Mouse (Mus musculus) G1E (cell line): Measurements from ENCODE around the gene Smn1. TPM values are rescaled to one million over a fixed set of nuclear protein-coding genes. Genes with fewer than 3 reads are reported as not detected.
"Not testable (repeated sequence)": the region's sequence is repeated elsewhere in the genome, so short reads cannot be mapped to it uniquely, and the experiment has no call there.

Experiments used
- ATAC-seq: 2 replicates; pipeline ENCODE4 v1.8.0; 2016; ENCODE audit warnings: mild to moderate bottlenecking; ENCODE audit not compliant: insufficient number of reproducible peaks, poor library complexity, low FRiP score, severe bottlenecking; ENCODE audit errors: extremely low read depth
- DNase-seq: peaks from one replicate; pipeline ENCODE4 v3.0.0; 2012; ENCODE audit warnings: low spot score
- H3K27me3 ChIP-seq: 2 replicates; pipeline ENCODE4 v1.6.1; 2012; ENCODE audit warnings: mild to moderate bottlenecking, low read length, inconsistent platforms; ENCODE audit not compliant: insufficient read depth
- H3K36me3 ChIP-seq: replicated peaks from 2 replicates; pipeline ENCODE3; 2012; ENCODE audit warnings: mild to moderate bottlenecking, inconsistent platforms
- H3K4me1 ChIP-seq: 2 replicates; pipeline ENCODE4 v1.6.1; 2012; ENCODE audit warnings: low read depth, low read length, inconsistent platforms, mixed read lengths; ENCODE audit not compliant: insufficient read depth
- H3K4me3 ChIP-seq: 2 replicates; pipeline ENCODE4 v1.5.1; 2012; ENCODE audit warnings: low read depth, mild to moderate bottlenecking, inconsistent platforms, low read length, moderate library complexity, mixed read lengths
- H3K9me3 ChIP-seq: replicated peaks from 2 replicates; pipeline ENCODE4 v1.6.1; 2012; ENCODE audit warnings: inconsistent platforms
- CTCF ChIP-seq: IDR thresholded peaks from 2 replicates; pipeline ENCODE4 v1.5.1; 2012; ENCODE audit warnings: low read depth, low read length, inconsistent platforms, mixed read lengths
- GATA1 ChIP-seq: IDR thresholded peaks from 2 replicates; pipeline ENCODE4 v1.6.1; 2012; ENCODE audit warnings: borderline replicate concordance, low read length, inconsistent platforms, mixed read lengths
- GATA2 ChIP-seq: IDR thresholded peaks from 2 replicates; pipeline ENCODE4 v1.6.1; 2012; ENCODE audit warnings: low read depth, low read length, inconsistent platforms, borderline replicate concordance
- POLR2AphosphoS5 ChIP-seq: IDR thresholded peaks from 2 replicates; pipeline ENCODE4 v1.6.1; 2012; ENCODE audit warnings: low read depth, low read length, inconsistent platforms; ENCODE audit not compliant: insufficient replicate concordance
- TAL1 ChIP-seq: conservative IDR thresholded peaks from 2 replicates; pipeline ENCODE4 v1.6.1; 2012; ENCODE audit warnings: low read depth, low read length, inconsistent platforms, mixed read lengths
- polyA plus RNA-seq: library from polyadenylated mRNA; stranded (reverse); fragments of >175 nt; gene quantifications from 2 replicates; pipeline ENCODE4 v1.2.3, GENCODE M21; 2012
- total RNA-seq, 2 experiments: library from RNA; stranded (forward) in 1 of 2; stranded (reverse) in 1 of 2; fragments of 200-1000 nt in 1 of 2; fragments of >200 nt in 1 of 2; fragmentation: Nextera tagmentation in 1 of 2; gene quantifications; 2 replicates each; pipeline ENCODE4 v1.2.3; 2014 to 2017

The Smn1 gene
- total and polyA plus RNA-seq, 3 experiments: 46.6 to 75.2 (median 72.0) TPM

DNA sequence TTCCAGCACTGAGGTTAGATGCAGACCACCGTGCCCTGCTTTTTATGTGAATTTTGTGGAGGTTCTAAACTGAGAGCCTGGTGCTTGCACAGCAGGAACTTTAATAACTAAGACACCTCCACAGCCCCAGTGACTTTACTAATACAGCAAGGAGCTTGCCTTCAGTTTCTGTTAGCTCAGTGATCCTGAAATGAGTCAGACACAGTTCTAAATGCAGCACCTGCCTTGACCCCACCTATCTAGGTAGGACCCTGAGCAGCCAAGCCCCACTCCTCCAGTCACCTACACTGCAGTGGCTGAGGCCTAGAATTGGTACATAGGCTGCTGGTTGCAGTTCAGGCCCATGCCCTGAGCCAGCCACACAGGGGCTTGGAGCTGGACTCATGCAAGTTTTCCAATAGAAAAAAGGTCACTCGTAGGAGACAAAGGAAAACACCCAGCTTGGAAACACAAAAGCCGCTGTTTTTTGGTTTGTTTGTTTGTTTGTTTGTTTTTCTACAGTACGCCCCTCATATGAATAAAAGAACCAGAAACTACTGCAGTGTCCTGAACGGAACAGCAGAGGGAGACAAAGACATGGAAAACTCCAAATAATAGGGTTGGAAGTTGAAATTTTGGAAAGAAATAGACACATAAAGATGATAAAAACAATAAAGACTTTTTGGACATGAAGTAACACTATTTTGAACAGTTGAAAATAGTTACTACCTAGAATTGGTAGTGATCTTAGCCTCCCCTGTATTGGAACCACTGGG, 12.3 kb upstream of the Smn1 start:
- ATAC-seq: peak; percentile 34; the same call in 1 of the 2 replicates
- Histone ChIP-seq H3K4me1 (peaks cover 15% of the 10 kb centered on the region), H3K27me3 (peaks cover 5% of the 10 kb centered on the region), H3K4me3 (no peak overlapping the region), H3K9me3 (no peaks in the 10 kb centered on the region), H3K36me3 (peaks cover 2% of the 10 kb centered on the region)
- DNase-seq: no peak
- TF ChIP-seq GATA2 (no peak), CTCF (no peak), TAL1 (no peak), POLR2AphosphoS5 (no peak), GATA1 (no peak)

DNA sequence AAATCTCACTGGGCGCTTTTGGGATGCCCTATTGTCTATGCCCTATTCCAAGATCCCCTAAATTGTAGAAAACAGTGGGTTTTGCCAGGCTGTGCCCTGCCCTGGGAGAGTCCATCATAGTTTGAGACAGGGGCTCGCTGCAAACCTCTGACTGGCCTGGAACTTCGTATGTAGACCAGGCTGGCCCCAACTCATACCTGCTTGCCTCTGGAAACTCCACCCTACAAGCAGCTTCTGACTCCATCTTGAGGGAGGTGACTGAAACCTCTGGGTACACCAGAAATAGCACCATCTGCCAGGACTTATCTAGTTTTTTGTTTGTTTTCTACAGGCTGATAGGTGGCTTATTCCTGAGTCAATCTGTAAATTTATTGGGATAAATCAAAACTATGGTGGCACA, 682 bp upstream of the Smn1 start:
- no peaks in the 10 kb centered on the region for H3K27me3 ChIP-seq
- no peak for TF ChIP-seq GATA2
- no peak for TF ChIP-seq POLR2AphosphoS5
- no peak for TF ChIP-seq GATA1
- TF ChIP-seq CTCF: no peak
- TF ChIP-seq TAL1: no peak
- peaks cover 26% of the 10 kb centered on the region for H3K36me3 ChIP-seq
- peak overlapping the region; percentile 100 for H3K4me3 ChIP-seq
- DNase-seq (no peak), ATAC-seq (no peak)
- H3K9me3 ChIP-seq: no peaks in the 10 kb centered on the region
- peaks cover 20% of the 10 kb centered on the region for H3K4me1 ChIP-seq

DNA sequence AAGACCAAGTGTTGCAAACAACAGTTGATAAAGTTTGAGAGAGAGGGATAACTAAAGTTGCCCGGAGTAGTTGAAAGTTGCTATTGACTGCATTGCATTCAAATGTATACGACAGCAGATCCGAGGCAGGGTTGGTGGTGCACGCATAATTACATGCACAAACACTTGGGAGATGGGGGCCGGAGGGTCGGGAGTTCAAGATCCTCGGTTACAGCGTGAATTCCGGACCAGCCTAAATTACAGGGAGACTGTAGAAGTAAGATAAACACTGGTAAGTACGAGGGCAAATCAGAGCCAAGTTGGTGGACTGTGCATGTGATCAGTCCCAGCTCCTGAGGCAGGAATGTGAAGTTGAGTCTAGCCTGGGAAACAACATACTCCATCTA, 599 bp downstream of the Smn1 start:
- H3K27me3 ChIP-seq: no peaks in the 10 kb centered on the region
- ATAC-seq (no peak), DNase-seq (no peak)
- peaks cover 35% of the 10 kb centered on the region for H3K36me3 ChIP-seq
- no peaks in the 10 kb centered on the region for H3K9me3 ChIP-seq
- H3K4me1 ChIP-seq: peaks cover 20% of the 10 kb centered on the region
- peak overlapping the region; percentile 100 for H3K4me3 ChIP-seq
- TF ChIP-seq CTCF: no peak
- no peak for TF ChIP-seq TAL1

DNA sequence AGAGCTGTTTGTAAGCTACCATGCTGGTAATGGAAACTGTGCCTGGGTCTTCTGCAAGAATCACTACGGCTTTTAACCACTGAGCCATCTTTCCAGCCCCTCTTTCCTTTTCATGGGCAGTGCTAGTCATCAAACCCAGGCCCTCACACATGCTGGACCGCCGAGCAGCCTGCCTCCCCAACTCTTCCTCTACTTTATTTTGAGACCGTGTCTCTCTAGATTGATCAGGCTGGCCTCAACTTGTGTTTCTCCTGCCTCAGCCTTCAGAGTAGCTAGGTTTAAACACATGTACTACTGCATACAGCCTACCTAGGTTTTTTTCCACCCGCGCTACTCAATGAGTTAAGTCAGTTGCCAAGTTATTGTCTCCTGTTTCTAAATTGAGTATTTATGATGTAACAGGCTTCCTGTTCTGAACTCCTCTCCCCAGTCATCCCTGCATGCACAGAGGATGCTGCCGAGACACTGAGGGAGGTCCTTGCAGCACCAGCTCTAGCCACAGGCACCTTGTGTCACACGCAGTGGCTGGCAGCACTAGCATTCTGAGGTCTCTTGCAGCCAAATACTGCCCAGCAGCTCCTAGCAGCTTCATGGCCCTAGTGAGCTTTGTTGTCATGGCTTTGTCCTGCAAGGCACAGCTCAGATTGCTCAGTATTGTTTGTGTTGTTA, 17.1 kb downstream of the Smn1 start:
- Histone ChIP-seq H3K9me3 (no peaks in the 10 kb centered on the region), H3K4me1 (no peaks in the 10 kb centered on the region), H3K36me3 (peaks cover 27% of the 10 kb centered on the region), H3K4me3 (no peak overlapping the region), H3K27me3 (peaks cover 2% of the 10 kb centered on the region)
- ATAC-seq: no peak; the same call in 1 of the 2 replicates
- no peak for TF ChIP-seq GATA2
- no peak for TF ChIP-seq CTCF
- no peak for TF ChIP-seq TAL1
- TF ChIP-seq GATA1: no peak
- TF ChIP-seq POLR2AphosphoS5: no peak
- no peak for DNase-seq

DNA sequence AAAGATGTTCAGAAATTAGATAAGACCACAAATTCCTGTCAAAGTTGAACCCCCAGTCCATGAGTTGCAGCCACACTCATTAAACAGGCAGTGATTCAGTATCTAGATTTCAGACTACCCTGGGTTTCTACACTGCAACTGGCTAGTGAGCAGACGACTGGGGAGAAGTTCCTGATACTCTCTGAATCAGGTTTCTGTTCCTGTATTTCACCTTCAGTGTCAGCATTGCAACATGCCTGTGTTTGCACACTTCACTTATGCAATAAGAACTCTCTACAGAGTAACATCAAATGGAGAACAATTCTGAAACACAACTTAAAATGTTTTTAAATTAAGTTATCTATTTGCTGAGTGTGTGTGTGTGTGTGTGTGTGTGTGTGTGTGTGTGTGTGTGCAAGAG, 28.0 kb downstream of the Smn1 start:
- Histone ChIP-seq H3K4me3 (no peak overlapping the region), H3K27me3 (peaks cover 4% of the 10 kb centered on the region; the same call in 1 of the 2 replicates), H3K4me1 (no peaks in the 10 kb centered on the region), H3K36me3 (no peaks in the 10 kb centered on the region), H3K9me3 (no peaks in the 10 kb centered on the region)
- DNase-seq: no peak
- ATAC-seq: no peak
- no peak for TF ChIP-seq GATA1
- no peak for TF ChIP-seq GATA2
- TF ChIP-seq CTCF: no peak

DNA sequence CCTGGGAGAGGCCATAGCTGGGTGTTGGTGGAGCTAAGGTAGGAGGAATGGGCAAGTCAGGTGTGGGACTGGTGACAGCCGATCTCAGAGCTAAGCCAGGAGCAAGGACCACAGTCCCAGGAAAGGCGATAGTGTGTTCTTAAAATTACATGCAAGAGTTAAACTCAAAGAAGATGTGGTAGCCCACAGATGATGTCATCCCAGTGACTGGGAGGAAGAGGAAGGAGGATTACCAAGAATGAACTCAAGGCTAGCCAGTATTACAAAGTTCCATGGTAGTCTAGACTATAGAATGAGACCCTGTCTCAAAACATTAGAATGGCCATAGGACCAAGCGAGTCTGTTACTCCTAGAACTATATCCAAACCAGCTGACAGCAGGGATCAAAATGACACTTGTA, 32.0 kb downstream of the Smn1 start:
- no peaks in the 10 kb centered on the region for H3K4me1 ChIP-seq
- TF ChIP-seq CTCF (no peak), GATA2 (no peak), GATA1 (no peak), POLR2AphosphoS5 (no peak), TAL1 (no peak)
- no peaks in the 10 kb centered on the region for H3K9me3 ChIP-seq
- H3K4me3 ChIP-seq: no peak overlapping the region
- no peak for DNase-seq
- H3K27me3 ChIP-seq: no peaks in the 10 kb centered on the region
- no peaks in the 10 kb centered on the region for H3K36me3 ChIP-seq
- ATAC-seq: no peak

DNA sequence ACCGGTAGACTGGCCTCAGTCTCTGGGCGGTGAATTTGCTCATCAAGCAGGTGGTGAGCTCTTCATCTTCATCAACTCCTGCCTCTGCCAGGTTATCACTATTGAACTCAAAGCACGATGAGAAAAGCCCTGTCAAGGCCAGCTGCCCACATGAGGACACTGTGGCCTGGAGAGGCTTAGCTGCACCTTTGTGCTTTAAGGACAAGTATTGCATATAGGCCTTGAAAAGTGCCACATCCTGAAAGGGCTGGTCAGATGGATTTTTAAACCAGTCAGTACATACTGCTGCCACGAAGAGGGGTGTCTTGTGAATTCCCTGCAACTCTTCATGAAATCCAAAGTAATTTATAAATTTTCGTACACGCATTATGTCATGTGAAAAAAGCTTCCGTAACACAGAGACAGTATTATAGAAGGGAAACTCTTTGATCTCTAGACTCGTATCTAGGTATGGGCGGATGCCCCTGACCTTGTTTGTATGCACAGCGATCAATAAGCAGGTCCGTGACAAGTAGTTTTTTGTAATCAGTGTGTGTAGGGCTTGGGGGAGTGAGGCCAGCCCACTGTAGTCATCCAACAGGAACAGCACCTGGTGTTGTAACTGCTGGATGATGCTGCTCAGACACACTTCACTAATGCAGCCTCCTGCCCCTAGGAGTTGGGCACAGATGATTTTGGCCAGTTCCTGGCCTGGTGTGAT, 36.7 kb downstream of the Smn1 start:
- H3K9me3 ChIP-seq, H3K27me3 ChIP-seq, H3K4me1 ChIP-seq, DNase-seq, H3K4me3 ChIP-seq, ATAC-seq, H3K36me3 ChIP-seq: not testable (repeated sequence)

DNA sequence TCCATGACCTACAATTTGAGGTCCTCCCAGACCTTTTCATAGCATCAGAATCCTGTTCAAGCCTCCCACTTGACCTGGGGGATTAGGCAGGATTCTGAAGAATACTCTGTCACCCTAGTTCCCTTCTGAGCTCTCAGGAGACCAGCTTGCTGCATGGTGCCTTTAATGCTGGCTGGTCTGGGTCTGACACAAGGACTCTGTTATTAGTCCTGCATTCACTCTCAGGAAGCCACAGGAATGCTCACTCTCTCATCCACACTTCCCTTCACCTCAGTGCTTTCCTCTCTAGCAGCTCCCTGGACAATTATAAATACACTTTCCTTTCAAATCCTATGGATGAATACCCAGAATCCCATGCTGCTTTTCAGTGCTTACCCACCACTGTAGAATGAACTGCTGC, 37.8 kb downstream of the Smn1 start:
- DNase-seq, H3K9me3 ChIP-seq, H3K27me3 ChIP-seq, ATAC-seq, H3K36me3 ChIP-seq, H3K4me1 ChIP-seq, H3K4me3 ChIP-seq: not testable (repeated sequence)

DNA sequence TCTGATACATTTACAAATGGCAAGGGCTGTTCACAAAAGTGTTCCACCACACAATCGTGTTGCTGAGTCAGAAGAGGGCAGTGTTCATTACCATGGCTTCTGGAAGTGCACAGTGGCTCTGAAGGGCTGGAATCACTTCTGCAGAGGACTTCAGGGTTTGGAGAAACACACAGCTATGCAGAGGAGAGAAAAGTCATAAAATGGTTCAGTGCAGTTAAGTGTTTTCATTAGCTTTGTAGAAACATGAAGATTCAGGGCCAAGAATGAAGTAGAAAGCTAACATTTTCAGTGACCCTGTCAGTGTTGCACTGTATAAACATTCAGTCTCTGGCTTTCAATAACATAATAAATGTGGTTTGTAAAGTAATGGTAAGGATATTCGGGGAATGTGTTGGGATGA, 41.7 kb downstream of the Smn1 start:
- not testable (repeated sequence) for DNase-seq, H3K36me3 ChIP-seq, H3K4me1 ChIP-seq, H3K4me3 ChIP-seq, H3K27me3 ChIP-seq, H3K9me3 ChIP-seq, ATAC-seq
